Mouse (Mus musculus) embryonic facial prominence, embryonic 11.5 days (tissue): ENCODE measurements at regions not wholly inside any gene's neighbourhood (a gene's known extent, or its start where the extent isn't known, plus 50 kb on each side); places are given as distances from the start of the nearest gene placed in this dataset.

ENCODE experiments used
- ATAC-seq: fragments of 200-750 bp; cut with Nextera tagmentation; replicated peaks from 2 replicates; pipeline ENCODE4 v1.8.0; 2017; ENCODE audit warnings: low read depth; ENCODE audit not compliant: insufficient number of reproducible peaks, low FRiP score, low TSS enrichment
- DNase-seq: peaks from one replicate; pipeline ENCODE4 v3.0.0-alpha.2; 2015; ENCODE audit warnings: low spot score
- H3K27ac ChIP-seq: fragments of 300-500 bp; sonication (generic); replicated peaks from 2 replicates; pipeline ENCODE4 v1.5.1; 2014; ENCODE audit warnings: mild to moderate bottlenecking, low read depth, low read length, control low read depth
- H3K27me3 ChIP-seq: fragments of 300-500 bp; sonication (generic); 2 replicates; pipeline ENCODE4 v1.6.1; 2014; ENCODE audit warnings: mild to moderate bottlenecking, low read length, moderate library complexity, mixed read lengths; ENCODE audit not compliant: control insufficient read depth, insufficient read depth
- H3K36me3 ChIP-seq: fragments of 300-500 bp; sonication (generic); replicated peaks from 2 replicates; pipeline ENCODE4 v1.6.1; 2014; ENCODE audit warnings: low read depth, mild to moderate bottlenecking, low read length, moderate library complexity, mixed read lengths; ENCODE audit not compliant: control insufficient read depth, insufficient read depth
- H3K4me1 ChIP-seq: fragments of 300-500 bp; sonication (generic); 2 replicates; pipeline ENCODE4 v1.6.1; 2014; ENCODE audit warnings: low read length, mixed read lengths; ENCODE audit not compliant: control insufficient read depth, insufficient read depth
- H3K4me2 ChIP-seq: fragments of 300-500 bp; sonication (generic); 2 replicates; pipeline ENCODE4 v1.6.1; 2014; ENCODE audit warnings: low read depth, mild to moderate bottlenecking, control low read depth, low read length, moderate library complexity
- H3K4me3 ChIP-seq: fragments of 300-500 bp; sonication (generic); 2 replicates; pipeline ENCODE4 v1.5.1; 2014; ENCODE audit warnings: low read depth, low read length, control low read depth
- H3K9ac ChIP-seq: fragments of 300-500 bp; sonication (generic); replicated peaks from 2 replicates; pipeline ENCODE4 v1.6.1; 2014; ENCODE audit warnings: mild to moderate bottlenecking, control low read depth, low read length
- H3K9me3 ChIP-seq: fragments of 300-500 bp; sonication (generic); replicated peaks from 2 replicates; pipeline ENCODE4 v1.6.1; 2016; ENCODE audit warnings: mild to moderate bottlenecking, low read length, inconsistent platforms, mixed read lengths; ENCODE audit not compliant: control insufficient read depth
- WGBS: fragments of 180-500 bp; shearing (Covaris S2); extraction: QIAGEN DNeasy Blood & Tissue Kit; methylation state at CpG from one replicate; pipeline ENCODE4 v1.1.7; 2014; 5-methylcytosine and 5-hydroxymethylcytosine counted together

- Histone ChIP-seq H3K4me3 (no peak overlapping the region), H3K4me1 (no peaks in the 10 kb centered on the region), H3K9me3 (no peaks in the 10 kb centered on the region), H3K4me2 (no peak overlapping the region), H3K27me3 (no peaks in the 10 kb centered on the region), H3K27ac (no peak overlapping the region), H3K9ac (no peak overlapping the region), H3K36me3 (no peaks in the 10 kb centered on the region)
- no peak for ATAC-seq
- 89% methylated on average over 12 of the region's 12 CpGs for WGBS
- DNase-seq = no peak
These were observed 171.9 kb downstream of the Rpap3 start for GRCm38 (mm10) chr15:97533553-97534291.

- 63% methylated on average over 10 of the region's 10 CpGs for WGBS
- H3K9me3 ChIP-seq = no peaks in the 10 kb centered on the region
- no peak overlapping the region for H3K4me2 ChIP-seq
- no peaks in the 10 kb centered on the region for H3K36me3 ChIP-seq
- ATAC-seq = no peak
- no peak overlapping the region for H3K27ac ChIP-seq
- H3K9ac ChIP-seq = no peak overlapping the region
- no peaks in the 10 kb centered on the region for H3K4me1 ChIP-seq
- no peak for DNase-seq
- H3K27me3 ChIP-seq = no peaks in the 10 kb centered on the region
- no peak overlapping the region for H3K4me3 ChIP-seq
These were observed 173.2 kb downstream of the Rpap3 start for GRCm38 (mm10) chr15:97532346-97532910.

GRCm38 (mm10) chr15:97528291-97529050 is 177.2 kb downstream of the Rpap3 start:
- WGBS = 79% methylated on average over 11 of the region's 11 CpGs
- Histone ChIP-seq H3K9ac (no peak overlapping the region), H3K4me3 (no peak overlapping the region), H3K36me3 (no peaks in the 10 kb centered on the region), H3K4me2 (no peak overlapping the region), H3K27ac (no peak overlapping the region), H3K9me3 (no peaks in the 10 kb centered on the region), H3K27me3 (no peaks in the 10 kb centered on the region), H3K4me1 (no peaks in the 10 kb centered on the region)
- no peak for ATAC-seq
- no peak for DNase-seq

DNA sequence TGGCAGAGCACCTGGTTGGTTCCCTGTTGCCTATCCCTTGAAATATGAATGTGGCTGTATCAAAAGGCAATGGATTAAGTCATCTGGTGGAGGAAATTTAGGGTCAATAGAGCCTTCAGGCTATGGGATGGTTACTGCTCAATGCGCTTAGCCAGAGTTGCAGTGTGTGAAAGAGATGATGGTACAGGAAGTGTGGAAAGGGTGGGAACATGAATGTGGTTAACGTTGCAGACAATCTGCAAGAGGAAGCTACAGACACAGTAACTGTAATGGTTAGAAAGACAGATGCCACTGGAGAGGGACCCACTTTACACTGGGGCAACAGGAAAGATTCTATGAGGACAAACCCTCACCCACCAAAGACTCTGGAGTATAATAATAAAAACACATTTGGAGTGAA is 185.2 kb downstream of the Rpap3 start:
- WGBS = 88% methylated on average over 2 of the region's 2 CpGs
- Histone ChIP-seq H3K27me3 (no peaks in the 10 kb centered on the region), H3K9me3 (no peaks in the 10 kb centered on the region), H3K4me1 (no peaks in the 10 kb centered on the region; the same call in 1 of the 2 replicates), H3K36me3 (no peaks in the 10 kb centered on the region), H3K9ac (no peak overlapping the region), H3K4me3 (no peak overlapping the region), H3K4me2 (no peak overlapping the region), H3K27ac (no peak overlapping the region)
- DNase-seq (no peak), ATAC-seq (no peak)

GRCm38 (mm10) chr15:97519919-97520345 is 185.7 kb downstream of the Rpap3 start:
- Histone ChIP-seq H3K36me3 (no peaks in the 10 kb centered on the region), H3K9ac (no peak overlapping the region), H3K9me3 (no peaks in the 10 kb centered on the region), H3K27ac (no peak overlapping the region), H3K27me3 (no peaks in the 10 kb centered on the region), H3K4me3 (no peak overlapping the region), H3K4me2 (no peak overlapping the region), H3K4me1 (no peaks in the 10 kb centered on the region; the same call in 1 of the 2 replicates)
- WGBS = 88% methylated on average over 8 of the region's 8 CpGs
- no peak for ATAC-seq
- no peak for DNase-seq

GRCm38 (mm10) chr15:97517926-97518325 is 187.7 kb downstream of the Rpap3 start:
- H3K4me1 ChIP-seq = no peaks in the 10 kb centered on the region; the same call in 1 of the 2 replicates
- H3K4me3 ChIP-seq = no peak overlapping the region
- no peak for DNase-seq
- WGBS = 54% methylated on average over 10 of the region's 10 CpGs
- H3K36me3 ChIP-seq = no peaks in the 10 kb centered on the region
- ATAC-seq = no peak
- no peak overlapping the region for H3K4me2 ChIP-seq
- no peak overlapping the region for H3K9ac ChIP-seq
- no peaks in the 10 kb centered on the region for H3K27me3 ChIP-seq
- H3K9me3 ChIP-seq = no peaks in the 10 kb centered on the region
- no peak overlapping the region for H3K27ac ChIP-seq

GRCm38 (mm10) chr15:97517188-97517587 is 188.4 kb downstream of the Rpap3 start:
- ATAC-seq = no peak
- Histone ChIP-seq H3K27ac (no peak overlapping the region), H3K4me2 (no peak overlapping the region), H3K4me3 (no peak overlapping the region), H3K9ac (no peak overlapping the region), H3K36me3 (no peaks in the 10 kb centered on the region), H3K27me3 (no peaks in the 10 kb centered on the region), H3K4me1 (no peaks in the 10 kb centered on the region; the same call in 1 of the 2 replicates), H3K9me3 (no peaks in the 10 kb centered on the region)
- WGBS = 86% methylated on average over 11 of the region's 11 CpGs
- no peak for DNase-seq

DNA sequence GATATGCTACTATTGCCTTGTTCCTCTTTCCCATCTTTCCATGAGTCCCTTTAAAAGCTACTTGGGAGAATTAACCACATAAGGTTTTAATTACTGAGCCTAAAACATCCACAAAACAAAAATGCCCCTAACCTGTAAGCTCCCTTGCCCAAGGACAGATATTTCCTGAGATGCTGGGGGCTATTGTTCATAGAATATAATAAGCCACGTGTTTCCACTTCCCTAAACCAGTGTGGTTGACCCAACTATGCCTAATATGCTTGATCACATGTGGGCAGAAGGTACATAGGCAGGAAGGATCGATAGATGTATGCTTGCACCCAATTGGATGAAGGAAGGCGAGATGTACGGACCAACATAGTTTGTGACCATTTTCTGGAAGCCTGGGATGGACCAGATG is 189.9 kb downstream of the Rpap3 start:
- H3K4me3 ChIP-seq = no peak overlapping the region
- H3K36me3 ChIP-seq = no peaks in the 10 kb centered on the region
- ATAC-seq (no peak), DNase-seq (no peak)
- 78% methylated on average over 4 of the region's 4 CpGs for WGBS
- no peak overlapping the region for H3K9ac ChIP-seq
- H3K9me3 ChIP-seq = no peaks in the 10 kb centered on the region
- no peak overlapping the region for H3K4me2 ChIP-seq
- no peak overlapping the region for H3K27ac ChIP-seq
- no peaks in the 10 kb centered on the region for H3K27me3 ChIP-seq
- H3K4me1 ChIP-seq = no peaks in the 10 kb centered on the region; the same call in 1 of the 2 replicates
